Mouse (Mus musculus) heart, postnatal 0 days (tissue): ENCODE results near the gene Nr2c1.

Experiments used
- CTCF ChIP-seq: IDR thresholded peaks from 2 replicates; pipeline ENCODE4 v1.5.1; 2016; ENCODE audit warnings: antibody characterized with exemption, control low read depth, low read depth
- EP300 ChIP-seq: IDR thresholded peaks from 2 replicates; pipeline ENCODE4 v1.6.1; 2016; ENCODE audit warnings: antibody characterized with exemption, low read depth

- TF ChIP-seq CTCF (no peak), EP300 (no peak)
Observed at GRCm38 (mm10) chr10:94174652-94175051, 26.8 kb downstream of the Nr2c1 start.
